Mouse (Mus musculus) spleen, adult 2 months (tissue): ENCODE data around the gene Arhgap44.

Experiments
- CTCF ChIP-seq: fragments of 200-500 bp; IDR thresholded peaks from 2 replicates; pipeline ENCODE4 v1.5.1; 2011; ENCODE audit warnings: mild to moderate bottlenecking, inconsistent platforms; ENCODE audit not compliant: insufficient read depth, insufficient read length, insufficient replicate concordance; ENCODE audit errors: extremely low read depth
- POLR2A ChIP-seq: fragments of 200-500 bp; IDR thresholded peaks from 2 replicates; pipeline ENCODE4 v1.6.1; 2011; ENCODE audit warnings: low read depth, low read length, inconsistent platforms

DNA sequence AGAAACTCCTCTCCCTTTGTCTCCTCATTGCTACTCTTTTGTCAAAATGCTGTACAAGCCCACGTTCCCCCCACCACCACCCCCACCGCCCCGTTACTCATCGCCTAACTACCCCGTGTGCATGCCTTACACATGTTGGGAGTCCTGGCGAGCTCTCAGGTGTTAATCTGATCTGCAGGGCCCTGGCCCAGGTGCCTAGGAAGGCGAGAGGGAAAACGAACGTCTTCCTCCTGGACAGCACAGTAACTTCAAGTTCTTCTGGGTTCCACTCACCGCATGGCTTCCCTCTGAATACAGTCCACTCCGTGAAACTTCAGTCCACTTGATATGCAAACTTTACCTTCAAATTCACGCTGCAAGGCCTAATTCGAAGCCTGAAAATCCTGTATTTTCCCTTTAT is 97.6 kb downstream of the Arhgap44 start:
- TF ChIP-seq POLR2A: no peak
- no peak for TF ChIP-seq CTCF
